Mouse (Mus musculus): ENCODE data around the gene Slc17a2.

DNA sequence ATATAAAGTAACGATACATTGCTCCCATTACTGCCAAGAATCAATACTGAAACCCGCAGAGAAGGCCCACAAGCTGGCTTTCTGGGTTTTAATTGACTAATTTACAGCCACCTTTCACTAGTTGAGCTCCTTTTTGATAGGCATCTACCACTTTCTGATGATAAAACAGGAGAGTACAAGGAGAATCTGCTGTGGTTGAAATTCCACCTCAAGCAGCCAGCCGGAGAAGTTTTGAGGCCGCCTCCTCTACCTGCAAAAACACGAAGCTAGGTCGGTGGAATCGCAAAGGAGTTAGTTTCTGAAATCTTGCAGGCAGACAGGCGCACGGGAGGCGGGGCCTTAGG, 43.6 kb upstream of the Slc17a2 start:
- TF ChIP-seq CTCF (IDR thresholded peaks at IDR 0.05; ENCODE audit: borderline replicate concordance, extremely low read depth, insufficient read depth, insufficient read length): no peak
- no peak for TF ChIP-seq POLR2A (IDR thresholded peaks at IDR 0.05; ENCODE audit: borderline replicate concordance, extremely low read depth, insufficient read depth, insufficient read length, poor library complexity, severe bottlenecking)

All from brain, embryonic 14.5 days (tissue).